Mouse (Mus musculus) neural tube, embryonic 11.5 days (tissue): ENCODE results near the gene 0610040J01Rik. TPM values are rescaled to one million over a fixed set of nuclear protein-coding genes. Genes with fewer than 3 reads are reported as not detected.

Experiments used
- ATAC-seq: fragments of 200-750 bp; cut with Nextera tagmentation; 2 replicates; pipeline ENCODE4 v1.8.0; 2017; ENCODE audit warnings: moderate number of reproducible peaks, mild to moderate bottlenecking, moderate TSS enrichment, moderate library complexity; ENCODE audit not compliant: insufficient read depth, low FRiP score, low TSS enrichment
- DNase-seq: peaks from one replicate; pipeline ENCODE4 v3.0.0-alpha.2; 2015; ENCODE audit warnings: low spot score
- H3K27ac ChIP-seq: fragments of 300-500 bp; sonication (generic); 2 replicates; pipeline ENCODE4 v1.5.1; 2014; ENCODE audit warnings: low read depth, mild to moderate bottlenecking, low read length
- H3K27me3 ChIP-seq: fragments of 300-500 bp; sonication (generic); 2 replicates; pipeline ENCODE4 v1.6.1; 2014; ENCODE audit warnings: mild to moderate bottlenecking, low read length, mixed read lengths; ENCODE audit not compliant: control insufficient read depth, insufficient read depth
- H3K36me3 ChIP-seq: fragments of 300-500 bp; sonication (generic); 2 replicates; pipeline ENCODE4 v1.6.1; 2014; ENCODE audit warnings: mild to moderate bottlenecking, low read length, moderate library complexity, mixed read lengths; ENCODE audit not compliant: control insufficient read depth, insufficient read depth
- H3K4me1 ChIP-seq: fragments of 300-500 bp; sonication (generic); 2 replicates; pipeline ENCODE4 v1.6.1; 2014; ENCODE audit warnings: low read length, mixed read lengths; ENCODE audit not compliant: control insufficient read depth, insufficient read depth
- H3K4me2 ChIP-seq: fragments of 300-500 bp; sonication (generic); 2 replicates; pipeline ENCODE4 v1.6.1; 2014; ENCODE audit warnings: low read depth, mild to moderate bottlenecking, moderate library complexity
- H3K4me3 ChIP-seq: fragments of 300-500 bp; sonication (generic); 2 replicates; pipeline ENCODE4 v1.5.1; 2014; ENCODE audit warnings: low read depth, low read length
- H3K9ac ChIP-seq: fragments of 300-500 bp; sonication (generic); 2 replicates; pipeline ENCODE4 v1.6.1; 2014; ENCODE audit warnings: mild to moderate bottlenecking, low read length
- H3K9me3 ChIP-seq: fragments of 300-500 bp; sonication (generic); 2 replicates; pipeline ENCODE4 v1.6.1; 2016; ENCODE audit warnings: low read length; ENCODE audit not compliant: control insufficient read depth
- WGBS: fragments of 180-500 bp; shearing (Covaris S2); extraction: QIAGEN DNeasy Blood & Tissue Kit; methylation state at CpG from one replicate; pipeline ENCODE4 v1.1.7; 2014; 5-methylcytosine and 5-hydroxymethylcytosine counted together
- polyA plus RNA-seq: library from polyadenylated mRNA; unstranded; fragments of >200 nt; fragmentation: Nextera tagmentation; extraction: Ambion mirVana; gene quantifications from 2 replicates; pipeline ENCODE4 v1.2.1, GENCODE M21; 2014

Gene 0610040J01Rik
- polyA plus RNA-seq, 1 experiment from 2014 or later, result 2.1 TPM

DNA sequence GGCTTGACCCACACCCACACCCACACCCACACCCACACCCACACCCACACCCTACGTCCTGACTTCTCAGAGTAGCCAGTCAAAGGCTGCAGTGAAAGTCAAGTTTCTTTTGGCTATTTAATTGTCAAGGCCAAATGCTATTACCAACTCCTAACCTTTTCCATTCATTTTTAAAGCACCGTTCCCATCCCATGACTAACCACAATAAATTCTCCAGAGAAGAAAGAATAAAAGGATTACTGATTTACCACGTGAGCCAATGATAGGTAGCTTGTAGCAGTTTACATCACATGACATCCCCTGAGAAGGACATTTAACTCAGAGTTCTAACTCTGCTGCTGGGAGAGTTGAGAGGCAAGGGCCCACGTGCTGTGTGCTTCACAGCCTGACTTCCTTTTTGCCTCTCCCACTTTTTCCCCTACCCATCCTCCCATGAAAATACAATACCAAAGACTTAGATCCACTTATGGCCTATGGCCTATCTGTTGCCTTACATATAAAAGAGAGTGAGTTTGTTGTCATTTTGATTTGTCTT lies 118.7 kb downstream of the 0610040J01Rik start:
- Histone ChIP-seq H3K27me3 (no peaks in the 10 kb centered on the region), H3K4me2 (no peak overlapping the region), H3K4me1 (no peaks in the 10 kb centered on the region), H3K9ac (no peak overlapping the region), H3K36me3 (no peaks in the 10 kb centered on the region), H3K27ac (no peak overlapping the region), H3K9me3 (no peaks in the 10 kb centered on the region), H3K4me3 (no peak overlapping the region)
- DNase-seq (no peak), ATAC-seq (no peak)
- 74% methylated on average over 4 of the region's 4 CpGs for WGBS

DNA sequence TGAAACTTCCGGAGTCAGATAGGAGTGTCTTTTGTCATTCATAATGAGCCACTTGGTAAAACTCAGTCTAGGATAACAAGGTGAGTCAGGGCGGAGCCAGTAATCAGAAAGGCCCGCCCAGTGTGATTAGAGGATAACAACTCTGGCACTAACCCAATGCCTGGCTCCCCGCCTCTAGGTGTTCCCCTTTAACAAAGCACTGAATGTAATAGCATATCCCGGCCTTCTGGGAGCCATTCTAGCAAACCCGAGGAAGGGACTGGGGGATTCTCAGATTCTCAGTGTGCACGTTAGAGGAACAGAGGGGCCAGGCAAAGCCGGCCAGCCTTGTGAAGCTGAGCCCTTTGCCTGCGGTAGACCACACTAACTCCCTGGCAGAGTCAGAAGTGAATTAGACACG lies 120.7 kb downstream of the 0610040J01Rik start:
- WGBS, result 58% methylated on average over 10 of the region's 10 CpGs
- Histone ChIP-seq H3K36me3 (no peaks in the 10 kb centered on the region), H3K4me1 (no peaks in the 10 kb centered on the region), H3K27me3 (no peaks in the 10 kb centered on the region), H3K9me3 (no peaks in the 10 kb centered on the region), H3K27ac (no peak overlapping the region), H3K9ac (no peak overlapping the region), H3K4me3 (no peak overlapping the region), H3K4me2 (no peak overlapping the region)
- DNase-seq (no peak), ATAC-seq (no peak)

DNA sequence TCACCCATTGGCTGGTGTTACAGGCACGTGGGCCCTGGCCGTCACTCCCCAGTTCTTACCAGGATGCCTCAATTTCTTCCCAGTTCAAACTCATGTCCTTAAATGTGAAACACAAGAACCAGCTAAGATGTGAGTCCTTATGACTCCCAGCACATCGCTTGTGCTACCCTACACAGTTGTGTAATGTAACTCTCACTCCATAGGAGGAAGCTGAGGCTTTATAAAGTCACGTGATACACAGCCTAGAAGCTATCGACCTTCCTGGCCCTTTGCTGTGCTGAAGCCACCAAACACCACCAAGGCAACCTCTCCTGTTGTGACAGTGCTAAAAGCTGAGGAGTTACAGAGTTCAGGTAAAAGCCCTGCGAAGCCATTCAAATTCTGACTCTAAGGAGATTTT lies 123.4 kb downstream of the 0610040J01Rik start:
- H3K27ac ChIP-seq, result no peak overlapping the region
- WGBS, result 92% methylated on average over 6 of the region's 6 CpGs
- H3K4me3 ChIP-seq, result no peak overlapping the region
- no peak for ATAC-seq
- H3K4me1 ChIP-seq, result no peaks in the 10 kb centered on the region
- H3K9ac ChIP-seq, result no peak overlapping the region
- no peak for DNase-seq
- no peak overlapping the region for H3K4me2 ChIP-seq
- H3K9me3 ChIP-seq, result no peaks in the 10 kb centered on the region
- H3K27me3 ChIP-seq, result no peaks in the 10 kb centered on the region
- no peaks in the 10 kb centered on the region for H3K36me3 ChIP-seq

DNA sequence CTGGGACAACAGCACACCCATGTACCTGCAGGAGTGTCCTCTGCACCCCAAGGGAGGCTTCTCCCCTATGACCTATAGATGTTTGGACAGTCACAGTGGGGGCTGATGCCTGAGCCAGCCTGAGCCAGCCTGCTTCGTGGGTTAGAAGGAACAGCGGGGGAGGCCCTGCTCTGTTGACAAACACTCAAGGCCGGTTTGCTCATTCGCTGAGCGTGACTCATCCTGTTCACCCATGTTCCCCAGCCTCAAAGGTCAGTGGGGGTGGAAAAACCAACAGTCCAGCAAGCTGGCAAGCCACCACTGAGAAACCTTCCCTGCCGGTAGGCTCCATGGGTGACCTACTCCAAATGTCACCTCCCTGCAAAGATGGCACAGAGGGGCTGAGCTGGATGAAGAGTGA lies 124.6 kb downstream of the 0610040J01Rik start:
- 59% methylated on average over 6 of the region's 6 CpGs for WGBS

DNA sequence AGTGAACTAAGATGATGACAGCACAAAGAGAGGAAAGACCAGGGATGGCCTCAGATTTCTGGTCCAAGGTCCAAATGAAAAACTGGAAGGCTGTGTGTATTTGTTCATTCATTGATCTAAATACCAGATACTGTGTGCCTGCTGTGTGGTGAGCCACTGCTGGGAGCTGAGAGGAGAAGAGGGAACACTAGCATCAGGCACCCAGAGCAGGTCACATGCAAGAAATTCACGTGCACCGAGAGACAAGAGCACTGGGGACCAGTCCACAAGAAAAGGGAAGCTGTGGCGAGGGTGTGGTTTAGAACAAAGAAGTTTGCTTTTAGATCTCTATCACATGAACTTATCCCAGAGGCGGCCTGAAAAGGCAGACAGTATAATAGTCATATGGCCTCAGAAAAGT lies 126.4 kb downstream of the 0610040J01Rik start:
- no peak for ATAC-seq
- no peak for DNase-seq
- H3K4me3 ChIP-seq, result no peak overlapping the region
- no peak overlapping the region for H3K27ac ChIP-seq
- H3K4me1 ChIP-seq, result no peaks in the 10 kb centered on the region
- H3K4me2 ChIP-seq, result no peak overlapping the region
- H3K27me3 ChIP-seq, result no peaks in the 10 kb centered on the region
- no peaks in the 10 kb centered on the region for H3K9me3 ChIP-seq
- H3K36me3 ChIP-seq, result no peaks in the 10 kb centered on the region
- 69% methylated on average over 4 of the region's 4 CpGs for WGBS
- H3K9ac ChIP-seq, result no peak overlapping the region

More for the DNA sequence above, 124.6 kb downstream of the 0610040J01Rik start:
- Histone ChIP-seq H3K36me3 (no peaks in the 10 kb centered on the region), H3K4me3 (no peak overlapping the region), H3K4me1 (no peaks in the 10 kb centered on the region), H3K27me3 (no peaks in the 10 kb centered on the region), H3K9me3 (no peaks in the 10 kb centered on the region), H3K27ac (no peak overlapping the region), H3K4me2 (no peak overlapping the region), H3K9ac (no peak overlapping the region)
- DNase-seq, result no peak
- ATAC-seq, result no peak

DNA sequence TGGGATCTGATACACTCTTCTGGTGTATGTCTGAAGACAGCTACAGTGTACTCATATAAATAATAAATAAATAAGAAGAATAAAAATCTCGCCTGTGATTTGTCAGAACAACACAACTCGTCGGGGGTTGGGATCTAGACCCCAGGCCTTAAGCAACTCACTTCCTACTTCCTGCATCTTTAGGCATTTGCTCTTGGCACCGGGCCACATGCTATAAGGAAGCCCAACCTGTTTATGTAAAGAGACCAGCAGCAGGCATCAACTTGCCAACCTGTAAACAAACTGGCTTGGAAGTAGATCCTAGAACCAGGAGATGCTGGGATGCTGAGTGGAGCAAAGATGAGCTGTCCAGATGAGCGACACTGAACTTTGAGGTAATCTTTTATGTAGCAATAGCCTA lies 129.7 kb downstream of the 0610040J01Rik start:
- 81% methylated on average over 5 of the region's 5 CpGs for WGBS
- no peak overlapping the region for H3K4me3 ChIP-seq

DNA sequence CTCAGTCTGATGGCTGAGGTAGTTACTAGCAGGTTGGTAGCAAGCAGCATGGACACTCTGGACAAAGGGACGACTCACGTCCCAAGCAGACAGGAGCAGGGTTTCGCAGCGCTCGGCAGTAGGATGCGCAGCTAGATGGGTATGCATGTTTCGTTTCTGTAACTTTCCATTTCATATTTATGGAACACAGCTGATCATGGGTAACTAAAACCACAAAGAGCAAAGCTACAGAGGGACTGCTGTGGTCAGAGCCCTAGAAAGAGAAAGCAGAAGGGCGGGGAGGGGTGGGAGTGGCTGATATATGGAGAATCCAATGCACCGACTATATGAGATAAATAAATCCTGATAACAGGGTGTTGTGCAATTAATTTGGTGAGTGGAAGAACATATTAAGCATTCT lies 131.1 kb downstream of the 0610040J01Rik start:
- 94% methylated on average over 9 of the region's 9 CpGs for WGBS
- no peak for DNase-seq
- Histone ChIP-seq H3K27ac (no peak overlapping the region), H3K4me1 (no peaks in the 10 kb centered on the region), H3K9me3 (no peaks in the 10 kb centered on the region), H3K27me3 (no peaks in the 10 kb centered on the region), H3K4me2 (no peak overlapping the region), H3K4me3 (no peak overlapping the region), H3K36me3 (no peaks in the 10 kb centered on the region), H3K9ac (no peak overlapping the region)
- no peak for ATAC-seq

More for the DNA sequence above, 129.7 kb downstream of the 0610040J01Rik start:
- Histone ChIP-seq H3K4me2 (no peak overlapping the region), H3K9ac (no peak overlapping the region), H3K4me1 (no peaks in the 10 kb centered on the region), H3K27ac (no peak overlapping the region), H3K9me3 (no peaks in the 10 kb centered on the region), H3K36me3 (no peaks in the 10 kb centered on the region), H3K27me3 (no peaks in the 10 kb centered on the region)
- ATAC-seq (no peak), DNase-seq (no peak)

DNA sequence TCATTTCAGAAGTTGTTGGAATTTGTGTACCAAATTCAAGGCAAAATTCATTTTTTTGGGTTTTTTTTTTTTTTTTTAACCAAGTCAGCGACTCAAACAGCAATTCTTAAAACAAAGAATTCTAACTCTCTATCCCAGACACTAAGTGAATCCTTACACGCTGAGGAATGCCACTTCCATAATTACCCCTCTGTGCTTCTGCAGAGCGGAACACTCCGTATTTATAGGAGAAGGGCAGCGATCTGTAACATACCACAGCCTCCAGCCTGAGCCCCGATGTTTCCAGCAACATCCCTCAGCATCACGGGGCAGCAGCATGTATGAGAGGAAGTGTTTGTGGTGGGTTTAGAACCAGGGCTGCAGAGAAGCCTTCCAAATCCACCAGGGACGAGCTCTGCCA lies 135.4 kb downstream of the 0610040J01Rik start:
- no peak overlapping the region for H3K4me3 ChIP-seq
- H3K27me3 ChIP-seq, result no peaks in the 10 kb centered on the region
- H3K27ac ChIP-seq, result no peak overlapping the region
- H3K9me3 ChIP-seq, result no peaks in the 10 kb centered on the region
- 58% methylated on average over 8 of the region's 8 CpGs for WGBS
- DNase-seq (no peak), ATAC-seq (no peak)
- H3K36me3 ChIP-seq, result no peaks in the 10 kb centered on the region
- no peak overlapping the region for H3K4me2 ChIP-seq
- H3K4me1 ChIP-seq, result no peaks in the 10 kb centered on the region
- no peak overlapping the region for H3K9ac ChIP-seq

DNA sequence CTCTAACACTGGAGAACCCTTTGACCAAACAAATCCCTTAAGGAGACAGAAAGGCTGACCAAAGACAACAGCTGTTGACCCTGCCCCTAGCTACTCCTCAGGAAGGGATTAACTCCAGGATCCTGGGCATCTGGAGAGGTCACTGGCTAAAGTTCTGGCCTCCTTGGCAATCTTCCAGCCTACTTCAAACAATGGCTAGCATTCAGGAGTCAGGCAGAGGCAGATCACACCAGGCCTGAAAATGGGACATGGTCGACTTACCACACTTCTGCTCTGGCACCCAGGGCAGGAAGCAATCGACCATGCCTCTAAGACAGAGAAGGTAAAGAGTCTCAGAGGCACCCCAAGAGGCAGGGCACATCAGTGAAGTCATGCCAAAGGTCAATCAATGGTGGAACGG lies 137.0 kb downstream of the 0610040J01Rik start:
- no peaks in the 10 kb centered on the region for H3K36me3 ChIP-seq
- H3K27ac ChIP-seq, result no peak overlapping the region
- no peak for DNase-seq
- no peaks in the 10 kb centered on the region for H3K9me3 ChIP-seq
- H3K4me3 ChIP-seq, result no peak overlapping the region
- no peak for ATAC-seq
- 61% methylated on average over 3 of the region's 3 CpGs for WGBS
- H3K27me3 ChIP-seq, result no peaks in the 10 kb centered on the region
- no peaks in the 10 kb centered on the region for H3K4me1 ChIP-seq
- no peak overlapping the region for H3K4me2 ChIP-seq
- H3K9ac ChIP-seq, result no peak overlapping the region
